Mouse (Mus musculus): ENCODE results near the gene Zc3h4.

Gene Zc3h4

DNA sequence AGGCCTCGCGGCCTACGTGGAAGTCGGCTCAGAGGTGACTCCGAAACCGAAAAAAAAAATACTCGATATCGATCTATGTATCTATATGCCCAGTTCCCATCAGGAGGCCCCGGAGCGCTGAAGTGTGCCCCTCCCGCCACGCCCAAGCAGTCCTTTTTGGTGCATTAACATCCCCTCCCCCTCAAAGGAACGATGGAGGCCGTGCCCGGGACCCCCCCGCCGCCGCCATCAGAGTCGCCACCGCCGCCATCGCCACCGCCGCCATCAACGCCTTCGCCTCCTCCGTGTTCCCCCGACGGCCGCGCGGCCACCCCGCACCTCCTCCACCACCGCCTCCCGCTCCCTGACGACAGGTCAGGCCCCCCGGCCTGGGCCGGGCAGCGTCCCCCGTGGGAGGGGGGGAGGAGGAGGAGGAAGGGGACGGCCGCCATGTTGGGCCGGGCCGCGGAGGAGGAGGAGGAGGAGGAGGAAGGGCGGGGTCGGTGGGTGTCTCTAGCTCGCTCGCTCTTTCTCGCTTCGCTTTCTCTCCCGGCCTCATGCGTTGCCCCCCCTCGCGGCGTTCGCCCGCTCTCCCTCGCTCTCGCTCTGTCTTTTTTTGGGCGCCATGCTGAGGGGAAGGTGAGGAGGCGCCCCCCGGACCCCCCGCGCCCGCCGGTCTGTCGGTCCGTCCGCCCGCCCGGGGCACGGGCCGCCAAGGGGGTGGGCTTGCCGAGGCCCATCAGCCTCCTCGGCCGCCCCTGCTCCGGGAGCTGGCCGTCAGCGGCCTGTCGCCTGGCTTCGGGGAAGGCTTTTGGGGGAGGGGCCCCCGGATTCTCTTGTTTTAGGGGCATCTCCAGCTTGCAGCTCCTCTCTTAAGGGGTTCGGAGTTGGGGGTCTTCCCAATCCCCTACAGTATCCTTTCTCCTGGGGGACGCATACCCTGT is at the start of gene Zc3h4:
Zc3h4 (plus strand) TSS at position 222 of the 923 bp plus-strand sequence.
- WGBS: 1% methylated on average over 70 of the region's 85 CpGs

- 98% methylated on average over 3 of the region's 3 CpGs for WGBS
These were observed 44.7 kb upstream of the Zc3h4 start for GRCm38 (mm10) chr7:16355854-16356594.

GRCm38 (mm10) chr7:16357602-16358001 is 43.1 kb upstream of the Zc3h4 start:
- 75% methylated on average over 3 of the region's 3 CpGs for WGBS

DNA sequence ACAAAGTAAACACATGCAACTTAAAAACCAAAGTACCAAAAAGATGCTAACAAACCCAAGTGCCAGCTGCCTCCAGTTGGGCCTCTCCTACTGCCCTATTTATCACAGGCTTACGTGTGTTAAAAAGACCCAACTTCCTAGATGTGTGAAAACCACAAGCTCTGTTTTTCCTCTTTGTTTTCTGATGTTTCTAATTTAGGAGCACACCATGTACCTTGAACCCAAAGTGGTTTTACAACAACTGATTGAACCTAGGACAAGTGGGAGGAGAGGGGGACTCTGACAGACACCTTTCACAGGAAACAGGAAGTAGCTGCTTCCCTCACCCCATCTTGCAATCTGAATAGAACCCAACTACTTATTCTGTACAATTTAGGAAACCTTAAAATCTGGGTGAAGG is 36.4 kb upstream of the Zc3h4 start:
- WGBS: 51% methylated on average over 1 of the region's 1 CpGs

- 59% methylated on average over 4 of the region's 4 CpGs for WGBS
These were observed 35.7 kb upstream of the Zc3h4 start for GRCm38 (mm10) chr7:16364901-16365500.

GRCm38 (mm10) chr7:16366133-16366646 is 34.5 kb upstream of the Zc3h4 start:
- WGBS: 68% methylated on average over 10 of the region's 10 CpGs

DNA sequence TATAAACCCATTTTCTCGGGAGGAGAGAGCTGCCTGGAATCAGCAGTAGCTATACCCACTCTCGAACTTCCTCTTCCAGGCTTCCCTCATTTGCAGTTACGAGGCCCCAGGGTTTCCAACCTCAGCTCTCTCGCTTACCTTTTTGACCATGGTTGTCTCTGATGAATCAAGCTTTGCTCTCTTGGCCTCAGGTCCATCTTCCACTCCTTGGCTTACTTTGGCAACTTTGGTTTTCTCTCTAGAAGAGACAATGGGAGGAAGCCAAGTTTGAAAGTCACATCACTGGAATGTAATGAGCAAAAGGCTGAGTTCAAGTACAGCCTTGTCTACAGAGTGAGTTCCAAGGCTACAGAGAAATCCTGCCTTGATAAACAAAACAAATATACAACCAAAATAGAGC is 34.0 kb upstream of the Zc3h4 start:
- 75% methylated on average over 4 of the region's 4 CpGs for WGBS

DNA sequence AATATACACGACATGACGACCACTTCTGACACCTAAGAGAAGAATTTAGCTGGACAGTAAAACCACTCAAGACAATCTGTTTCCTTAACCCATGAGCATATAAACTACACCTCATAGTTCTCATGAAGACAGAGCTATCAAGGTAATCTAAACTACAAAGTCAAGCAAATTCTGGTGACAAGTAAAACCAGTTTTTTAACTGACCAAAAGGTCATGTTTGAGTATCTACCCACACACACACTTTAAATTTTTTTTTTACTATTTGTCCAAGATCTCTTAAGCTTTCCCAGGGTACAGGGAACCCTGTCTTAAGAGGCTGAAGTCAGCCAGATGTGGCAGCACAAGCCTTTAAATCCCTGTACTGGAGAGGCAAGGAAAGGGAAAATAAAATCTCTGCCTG is 31.9 kb upstream of the Zc3h4 start:
- 78% methylated on average over 2 of the region's 2 CpGs for WGBS

GRCm38 (mm10) chr7:16370596-16370995 is 30.1 kb upstream of the Zc3h4 start:
- 97% methylated on average over 2 of the region's 2 CpGs for WGBS

- WGBS: 40% methylated on average over 2 of the region's 2 CpGs
These were observed 27.0 kb upstream of the Zc3h4 start for GRCm38 (mm10) chr7:16373719-16374118.

DNA sequence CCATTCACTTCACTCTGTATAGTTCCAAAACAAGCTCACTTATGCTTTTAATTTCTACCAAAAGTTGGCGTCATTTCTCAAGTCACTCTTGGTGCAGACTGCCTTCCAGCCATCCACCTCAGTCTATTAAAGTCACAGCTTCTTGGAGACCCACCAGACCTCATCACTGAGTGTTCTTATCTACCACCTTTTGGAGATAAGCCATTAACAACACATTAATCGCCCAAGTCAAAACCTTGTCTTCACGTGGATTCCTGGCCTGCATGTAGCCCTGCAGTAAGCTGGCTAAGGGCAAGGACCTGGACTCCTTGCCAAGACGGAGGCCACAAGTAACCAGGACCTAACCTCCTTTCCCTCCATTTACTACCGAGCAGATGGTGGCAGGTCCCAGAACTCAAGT is 25.7 kb upstream of the Zc3h4 start:
- 82% methylated on average over 5 of the region's 5 CpGs for WGBS

DNA sequence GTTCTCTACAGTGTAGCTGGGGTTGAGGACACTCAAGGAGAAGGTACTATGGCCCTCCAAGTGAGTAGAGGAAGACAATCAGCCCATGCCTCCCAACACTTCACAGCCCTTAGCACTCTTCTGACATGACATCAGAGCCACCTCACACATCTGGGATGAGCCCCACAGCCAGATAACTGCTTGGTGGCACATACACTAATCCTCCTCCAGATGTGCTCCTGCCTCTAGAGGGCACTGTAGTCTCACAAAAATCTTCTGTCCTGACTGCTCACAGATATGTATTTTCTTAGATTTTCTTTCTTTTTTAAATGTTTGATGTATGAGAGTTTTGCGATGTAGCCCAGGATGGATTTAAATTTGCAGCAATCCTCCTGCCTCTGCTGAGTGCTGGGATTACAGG is 24.2 kb upstream of the Zc3h4 start:
- 57% methylated on average over 1 of the region's 1 CpGs for WGBS

DNA sequence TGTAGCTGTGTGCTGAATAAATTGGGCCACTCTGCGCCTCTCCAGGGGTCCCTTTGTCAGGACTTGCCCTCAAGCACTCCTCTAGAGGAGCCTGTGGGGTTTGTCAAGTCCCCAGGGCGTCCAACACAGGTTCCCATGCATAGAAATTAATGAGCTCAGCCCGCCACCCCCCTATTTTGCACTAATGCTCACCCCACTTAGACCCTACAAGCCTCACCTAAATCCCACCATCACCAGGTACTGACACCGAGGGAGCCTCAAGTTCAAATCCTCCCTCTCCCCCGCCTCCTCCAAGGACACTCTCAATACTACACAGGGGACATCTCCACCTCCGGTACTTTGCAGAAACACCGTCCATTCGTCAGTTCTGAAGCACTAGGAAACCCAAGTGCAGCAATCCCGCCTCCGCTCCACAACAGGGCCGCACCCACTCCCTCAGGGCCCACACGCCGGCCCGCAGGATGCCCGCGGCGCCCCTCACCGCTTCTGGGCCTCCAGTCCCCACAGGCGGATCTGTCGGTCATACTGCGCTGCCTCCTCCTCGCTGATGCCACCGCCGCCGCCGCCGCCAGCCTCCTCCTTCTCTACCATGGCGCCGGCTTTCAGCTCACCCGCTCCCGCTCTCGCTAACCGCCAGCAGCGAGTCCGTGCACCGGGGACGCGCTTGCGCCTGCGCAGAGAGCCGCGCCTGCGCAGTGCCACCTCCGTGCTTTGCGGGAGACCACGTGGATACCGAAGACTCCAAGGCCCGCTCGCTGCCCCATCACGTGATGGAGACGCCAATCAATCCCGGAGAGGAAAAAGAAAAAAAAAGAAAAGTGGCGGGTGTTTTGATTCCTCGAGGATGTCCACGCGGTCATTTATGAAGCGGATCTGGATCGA is 13.3 kb upstream of the Zc3h4 start, which contains the start of gene Sae1:
Sae1 (minus strand) TSS at position 647 of the 882 bp plus-strand sequence.
- under 1% methylated on average over 58 of the region's 58 CpGs for WGBS

GRCm38 (mm10) chr7:16389942-16390341 is 10.8 kb upstream of the Zc3h4 start:
- 76% methylated on average over 2 of the region's 2 CpGs for whole genome bisulfite sequencing

- 49% methylated on average over 4 of the region's 4 CpGs for WGBS
These were observed 7.8 kb upstream of the Zc3h4 start for GRCm38 (mm10) chr7:16392923-16393322.

GRCm38 (mm10) chr7:16395944-16396343 is 4.8 kb upstream of the Zc3h4 start:
- WGBS: 1% methylated on average over 2 of the region's 2 CpGs

DNA sequence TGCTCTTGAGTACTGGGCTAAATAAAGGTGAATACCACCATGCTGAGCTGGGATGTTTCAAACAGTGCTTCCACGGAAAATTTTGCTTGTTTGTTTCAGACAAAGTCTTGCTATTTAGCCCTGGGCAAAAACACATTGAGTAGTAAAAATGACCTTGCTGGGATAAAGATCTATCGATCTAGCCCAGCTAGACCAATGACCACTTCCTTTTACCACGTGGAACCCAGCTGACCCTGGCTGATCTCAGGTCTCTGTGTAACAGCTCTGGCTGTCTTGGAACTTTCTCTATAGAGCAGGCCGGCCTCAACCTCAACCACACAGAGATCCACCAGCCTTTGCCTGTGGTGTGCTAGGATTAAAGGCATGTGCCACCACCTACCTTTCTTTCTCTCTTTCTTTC is 3.2 kb upstream of the Zc3h4 start:
- WGBS: 88% methylated on average over 4 of the region's 4 CpGs

- WGBS: 46% methylated on average over 3 of the region's 3 CpGs
These were observed 2.2 kb upstream of the Zc3h4 start for GRCm38 (mm10) chr7:16398387-16399050.

DNA sequence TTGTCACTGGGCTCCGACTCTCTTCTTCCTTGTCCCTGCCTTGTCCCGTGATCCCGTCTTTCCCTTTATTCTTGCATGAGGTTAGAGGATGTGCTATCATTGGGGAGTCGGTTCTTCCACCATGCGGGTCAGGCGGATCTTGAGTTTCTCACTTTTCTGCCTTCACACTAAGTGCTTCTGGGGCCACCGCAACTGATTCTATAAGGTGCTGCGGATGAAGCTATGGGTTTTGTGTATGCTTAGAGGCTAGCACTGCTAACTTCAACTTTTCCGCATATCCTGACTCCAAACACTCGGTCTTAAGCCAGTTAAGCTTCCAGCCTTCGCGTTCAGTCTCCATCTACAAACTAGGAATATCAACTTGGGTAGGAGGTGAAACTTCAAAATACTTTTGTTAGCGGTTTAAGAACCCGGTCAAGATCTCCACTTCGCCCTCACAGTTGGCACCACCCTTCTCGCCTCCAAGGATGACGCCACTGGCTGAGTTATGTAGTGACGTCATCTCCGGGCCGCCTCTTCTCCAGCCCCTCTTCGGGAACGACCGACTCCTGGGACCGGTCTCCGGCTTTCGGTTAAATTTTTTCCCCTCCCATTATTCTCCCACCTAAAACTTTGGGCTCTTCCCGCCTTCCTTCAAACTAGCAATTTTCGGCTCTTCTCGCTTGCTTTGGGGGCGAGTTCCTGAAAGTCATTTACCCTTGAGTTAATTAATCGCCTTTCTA is 1.5 kb upstream of the Zc3h4 start:
- under 1% methylated on average over 31 of the region's 31 CpGs for WGBS

All from cerebral cortex, adult 2 months (tissue).